Mouse (Mus musculus) gastrocnemius, adult 8-10 months (tissue): ENCODE measurements around the gene Sorcs2. TPM values are rescaled to one million over a fixed set of nuclear protein-coding genes. Genes with fewer than 3 reads are reported as not detected.

ENCODE experiments used
- DNase-seq, 2 experiments: peaks; one replicate each; pipeline ENCODE4 v3.0.0; 2022; ENCODE audit warnings: low spot score in 2 of 2
- total RNA-seq, 4 experiments: library from RNA; stranded (reverse); gene quantifications; 2 replicates each; pipeline ENCODE4 v1.2.4; 2022

The Sorcs2 gene
- total RNA-seq, 4 experiments from 2014 or later, result 0.92 to 2.3 (median 1.2) TPM

DNA sequence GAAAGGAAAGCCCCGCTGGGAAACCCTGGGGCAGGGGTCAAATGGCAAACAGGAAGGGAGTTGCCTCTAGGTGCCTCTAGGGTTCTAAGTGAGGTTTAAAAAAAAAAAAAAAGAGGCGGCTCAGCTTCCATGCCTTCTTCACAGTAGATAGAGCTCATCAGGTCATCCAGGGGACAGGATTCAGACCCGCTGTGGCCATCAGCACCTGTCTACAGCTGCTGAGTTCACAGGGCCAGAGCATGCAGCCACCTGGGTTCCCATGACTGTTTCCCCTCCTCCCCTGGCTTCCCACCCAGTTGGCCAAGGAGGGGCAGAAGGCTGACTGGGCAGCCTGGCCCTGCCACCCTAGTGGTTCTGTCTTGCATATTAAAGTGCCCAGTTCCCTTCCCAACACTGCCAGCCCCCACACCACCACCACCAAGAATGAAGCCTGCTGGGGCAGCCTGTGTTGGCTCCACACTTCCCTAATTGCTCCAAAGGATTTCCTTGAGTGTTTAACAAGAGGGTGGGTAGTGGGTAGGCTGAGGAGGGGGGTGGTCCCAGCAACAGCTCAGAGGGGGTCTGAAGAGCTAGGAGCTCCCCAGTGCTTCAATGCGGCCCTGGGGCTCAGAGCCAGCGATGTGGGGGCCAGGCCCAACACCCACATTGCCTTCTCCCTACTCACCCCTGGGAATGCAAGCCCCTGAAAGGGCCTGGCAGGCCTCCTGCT is 38.2 kb downstream of the Sorcs2 start:
- peak in 1 of 2 experiments; percentile 46 for DNase-seq

DNA sequence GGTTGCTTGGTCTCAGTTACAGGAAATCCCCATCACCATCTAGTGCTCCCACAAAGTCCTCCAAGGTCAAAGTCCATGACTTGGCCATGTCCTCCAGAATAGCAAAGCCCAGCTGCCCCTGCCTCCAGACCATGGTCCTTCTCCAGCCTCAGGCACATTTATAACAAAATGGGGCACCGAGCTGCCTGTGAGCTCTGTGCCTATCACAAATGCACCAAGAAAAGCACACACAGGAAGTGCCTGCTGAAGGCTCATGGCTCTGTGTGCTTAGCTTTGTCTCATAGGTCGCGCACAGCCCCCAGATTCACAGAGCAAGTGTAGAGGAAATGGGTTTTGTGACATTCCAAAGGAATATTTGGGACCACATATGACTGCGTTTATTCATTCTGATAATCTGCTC is 39.8 kb downstream of the Sorcs2 start:
- no peak for DNase-seq

DNA sequence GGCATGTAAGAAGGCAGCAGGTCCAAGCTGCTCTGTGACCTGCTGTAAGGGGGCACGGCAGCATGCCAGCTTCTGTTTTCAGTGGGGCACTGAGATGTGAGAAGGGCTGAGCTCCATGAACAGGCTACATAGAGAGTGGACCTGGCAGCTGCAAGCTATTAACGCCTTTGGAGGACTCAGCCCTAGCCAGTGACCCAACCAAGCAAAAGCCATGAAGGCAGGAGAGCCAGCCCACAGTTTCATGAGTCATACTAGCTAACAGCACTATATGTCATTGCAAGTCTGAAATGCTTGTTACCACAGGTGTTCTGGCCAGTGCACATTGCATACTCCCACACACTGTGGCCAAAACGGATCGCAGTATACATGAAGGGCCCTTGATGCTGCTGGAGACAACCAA is 41.3 kb downstream of the Sorcs2 start:
- no peak for DNase-seq

DNA sequence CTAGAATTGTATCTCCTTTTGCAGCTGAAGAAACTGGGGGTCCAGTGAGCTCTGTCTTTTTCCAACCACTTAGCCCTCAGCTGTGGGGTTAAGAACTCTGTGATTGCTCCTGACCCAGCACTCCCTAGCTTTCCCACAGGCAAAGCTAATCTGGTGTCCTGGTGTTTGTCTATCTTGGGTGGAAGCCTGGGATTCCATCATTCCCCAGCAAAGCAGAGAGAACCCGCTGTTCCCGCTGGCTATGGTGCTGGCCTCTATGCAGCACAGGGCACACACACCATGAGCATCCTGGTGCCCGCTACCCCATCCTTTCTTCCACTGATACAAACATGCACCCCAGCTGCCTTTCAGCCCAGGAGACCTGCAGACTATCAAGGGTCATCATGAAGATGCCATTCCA is 42.3 kb downstream of the Sorcs2 start:
- DNase-seq, result no peak

DNA sequence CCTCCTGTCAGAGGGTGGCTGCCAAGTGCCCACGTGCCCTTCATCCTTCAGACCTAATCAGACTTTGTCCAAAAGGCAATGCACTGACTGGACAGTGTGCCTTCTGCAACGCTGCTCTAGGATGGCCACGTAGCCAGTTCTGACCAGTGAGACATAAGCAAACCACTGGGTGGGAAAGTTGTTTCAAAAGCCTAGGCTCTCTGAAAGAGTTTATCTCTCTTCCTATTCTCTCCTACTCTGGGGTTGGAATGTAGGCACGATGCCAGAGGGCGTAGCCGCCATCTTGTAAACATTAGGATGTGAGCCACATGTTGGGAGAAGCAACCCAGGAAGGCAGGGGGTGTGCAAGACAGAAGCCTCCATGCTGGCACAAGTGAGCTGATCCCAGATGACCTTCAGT is 44.3 kb downstream of the Sorcs2 start:
- no peak for DNase-seq

DNA sequence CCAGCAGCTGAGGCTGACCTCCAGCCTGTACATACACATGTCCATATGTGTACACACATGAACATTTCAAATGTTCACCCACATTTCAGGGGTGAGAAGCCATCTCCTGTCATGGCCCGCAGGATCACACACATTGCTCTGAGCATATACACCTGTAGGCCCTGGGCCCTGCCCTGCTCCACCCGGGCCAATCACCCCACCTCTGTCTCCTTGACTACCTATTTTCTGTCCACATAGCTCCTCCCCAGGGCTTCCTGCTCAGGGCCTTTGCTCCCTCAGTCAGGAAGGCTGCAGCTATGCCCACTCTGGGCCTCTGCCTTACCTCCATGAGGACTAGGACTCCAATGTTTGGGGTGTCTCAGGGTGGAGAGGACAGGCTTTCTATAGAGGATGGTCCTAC is 44.7 kb downstream of the Sorcs2 start:
- DNase-seq, result no peak

DNA sequence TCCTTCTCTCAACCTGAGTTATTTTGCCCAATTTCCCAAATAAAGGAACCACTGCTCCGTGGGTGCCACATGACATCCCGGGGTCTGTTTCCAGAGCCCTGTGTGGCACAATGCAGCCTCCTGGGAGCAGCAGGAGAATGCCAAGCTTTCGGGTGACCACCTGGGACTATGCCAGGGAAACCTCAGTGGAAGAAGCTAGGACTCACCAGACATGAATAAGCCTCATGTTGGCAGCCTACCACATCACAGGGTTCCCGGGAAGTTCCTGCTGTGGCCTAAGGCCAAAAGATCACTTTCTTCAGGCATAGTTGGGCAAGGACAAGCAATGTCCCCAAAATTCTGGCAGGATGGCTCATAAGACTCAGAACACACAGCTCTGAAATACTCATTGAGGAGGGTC is 51.2 kb downstream of the Sorcs2 start:
- no peak for DNase-seq

DNA sequence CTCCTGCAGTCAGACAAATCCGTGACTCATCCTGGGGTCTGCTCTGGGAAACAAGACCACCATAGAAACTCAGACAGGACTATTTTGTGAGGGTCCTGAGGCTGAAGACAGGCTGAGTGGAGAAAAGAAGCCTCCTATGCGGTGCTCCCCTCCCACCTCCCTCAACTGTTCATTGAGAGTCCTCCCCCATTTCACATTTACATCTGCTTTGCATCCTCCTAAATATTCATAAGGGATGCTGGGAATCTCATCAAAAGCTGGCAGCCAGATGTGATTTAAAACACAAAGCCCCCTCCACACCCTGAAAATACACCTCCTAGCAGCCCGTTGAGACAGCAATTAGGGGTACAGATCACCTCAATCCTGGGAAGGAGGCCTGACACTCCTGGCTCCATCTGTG is 58.7 kb downstream of the Sorcs2 start:
- DNase-seq, result no peak

DNA sequence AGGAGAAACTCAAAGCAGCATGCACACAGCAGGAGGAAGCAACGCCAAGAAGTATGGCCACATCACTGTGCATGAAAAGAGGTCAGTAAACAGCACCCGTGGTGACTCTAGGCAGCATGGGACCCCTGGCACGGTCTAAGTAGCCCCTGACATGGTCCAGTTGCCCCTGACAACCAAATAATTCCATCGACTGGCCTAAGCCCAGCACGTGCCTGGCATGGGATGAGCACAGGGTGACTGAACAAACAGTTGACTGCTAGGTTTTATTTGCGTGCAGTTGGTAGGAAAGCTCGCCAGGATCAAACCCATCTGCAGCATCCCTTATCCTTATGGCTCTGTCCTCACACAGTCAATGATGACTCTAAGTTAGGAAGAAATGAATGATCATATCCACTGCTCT is 61.7 kb downstream of the Sorcs2 start:
- no peak for DNase-seq

DNA sequence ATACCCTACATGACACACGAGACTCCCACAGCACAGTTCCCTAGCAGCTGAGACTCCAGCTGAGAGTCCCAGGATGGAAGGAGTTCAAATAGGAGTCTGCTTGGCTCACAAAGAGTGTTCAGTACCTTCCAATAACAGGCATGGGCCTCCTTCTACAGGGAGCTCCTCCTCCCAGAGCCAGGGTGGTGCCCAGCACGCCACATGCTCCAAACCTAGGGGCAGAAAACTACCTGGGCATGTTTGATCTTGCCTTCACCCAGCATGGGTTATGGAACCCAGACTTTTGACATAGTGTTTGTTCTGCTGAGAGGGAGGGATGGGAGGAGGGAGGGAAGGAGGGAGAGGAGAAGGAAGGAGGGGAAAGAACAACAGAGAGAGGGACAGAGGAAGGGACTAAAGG is 62.3 kb downstream of the Sorcs2 start:
- no peak for DNase-seq

DNA sequence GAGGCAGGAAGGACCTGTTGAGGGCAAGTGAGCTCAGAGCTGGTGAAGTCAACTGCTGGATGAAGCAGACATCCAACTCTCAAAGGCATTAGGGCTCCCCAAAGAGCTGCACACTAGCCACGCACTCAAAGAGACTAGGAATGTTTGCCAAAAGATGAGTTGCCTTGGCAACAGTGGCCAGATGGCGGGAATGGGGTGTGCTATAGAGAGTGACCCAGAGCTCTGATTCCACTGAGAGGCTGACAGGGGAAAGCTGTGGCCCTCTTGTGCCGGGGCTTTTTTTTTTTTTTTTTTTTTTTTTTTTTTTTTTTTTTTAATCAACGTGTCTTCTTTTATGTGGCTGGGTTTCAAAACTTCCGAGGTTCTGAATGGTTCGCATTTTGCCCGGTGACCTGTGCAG is 63.7 kb downstream of the Sorcs2 start:
- DNase-seq, result no peak

DNA sequence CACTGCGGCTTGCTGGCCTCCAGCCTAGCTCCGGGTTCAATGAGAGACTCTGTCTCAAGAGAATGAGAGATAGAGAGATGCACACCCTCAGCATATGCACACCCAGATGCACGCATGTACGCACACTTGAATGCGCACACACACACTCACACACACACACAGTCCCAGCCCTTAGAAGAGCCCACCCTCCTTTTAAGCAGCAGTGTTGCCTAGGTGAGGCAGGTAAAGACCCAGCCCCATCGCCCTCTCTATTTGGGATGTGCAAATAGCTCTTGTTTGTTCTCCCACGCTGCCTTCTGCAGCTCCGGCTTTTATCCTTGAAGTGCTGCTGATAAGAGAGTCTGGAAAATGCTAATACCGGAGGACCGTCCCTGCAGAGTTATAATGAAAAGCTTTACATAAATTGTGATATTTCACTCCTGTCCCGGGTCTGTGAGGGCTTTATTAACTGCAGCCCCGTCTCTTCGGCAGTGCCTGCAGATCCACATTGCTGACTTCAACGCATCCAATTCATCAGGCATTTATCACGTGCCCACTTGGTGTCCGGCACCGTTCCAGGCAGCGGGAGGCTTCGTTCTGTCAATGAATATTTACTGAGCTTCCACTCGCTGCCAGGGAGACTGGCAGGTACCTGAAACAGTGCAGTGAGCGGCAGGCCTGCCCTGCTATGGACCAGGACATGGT is 67.3 kb downstream of the Sorcs2 start:
- no peak for DNase-seq

DNA sequence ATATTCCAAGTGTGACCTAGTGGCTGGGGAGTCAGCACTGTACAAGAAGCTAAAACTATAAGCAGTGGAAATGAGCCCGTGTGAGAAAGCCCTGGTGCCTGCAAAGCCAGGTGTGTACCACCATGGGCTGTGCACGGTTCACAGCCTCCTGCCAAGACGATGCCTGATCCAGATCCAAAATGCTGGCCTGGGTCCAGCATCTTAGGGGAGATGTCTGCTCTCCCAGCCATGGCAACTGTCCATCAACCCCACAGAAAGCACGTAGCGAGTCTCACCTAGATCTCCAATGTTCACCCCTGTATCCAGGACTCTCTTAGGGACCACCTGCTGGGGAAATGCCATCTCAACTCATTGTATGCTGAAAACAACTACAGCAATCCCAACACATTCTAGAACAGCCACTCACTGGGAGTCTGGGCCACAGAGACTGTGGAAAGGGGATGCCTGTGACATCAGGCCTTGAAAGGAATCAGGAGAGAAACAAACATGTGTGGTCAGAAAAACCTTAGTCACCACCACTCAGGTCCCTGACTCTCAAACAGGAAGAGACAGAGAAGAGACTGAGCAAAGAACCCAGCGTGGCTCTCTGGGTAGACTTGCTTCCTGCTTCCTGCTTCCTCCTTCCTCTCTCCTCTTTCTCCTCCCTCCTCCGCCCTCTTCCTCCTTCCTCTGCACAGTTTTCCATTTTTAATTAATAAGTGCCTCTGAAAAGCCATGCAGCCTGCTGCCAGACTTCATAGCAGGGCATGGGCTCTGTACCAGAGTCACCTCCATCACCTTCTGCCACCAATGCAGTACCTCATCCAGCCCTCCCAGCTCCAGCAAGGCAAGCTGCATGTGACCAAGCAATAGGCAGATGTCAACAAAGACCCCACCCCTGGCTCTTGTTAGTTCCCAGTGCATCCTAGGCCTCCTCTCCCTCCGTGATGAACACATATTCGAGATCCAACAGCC is 71.6 kb downstream of the Sorcs2 start:
- no peak for DNase-seq

DNA sequence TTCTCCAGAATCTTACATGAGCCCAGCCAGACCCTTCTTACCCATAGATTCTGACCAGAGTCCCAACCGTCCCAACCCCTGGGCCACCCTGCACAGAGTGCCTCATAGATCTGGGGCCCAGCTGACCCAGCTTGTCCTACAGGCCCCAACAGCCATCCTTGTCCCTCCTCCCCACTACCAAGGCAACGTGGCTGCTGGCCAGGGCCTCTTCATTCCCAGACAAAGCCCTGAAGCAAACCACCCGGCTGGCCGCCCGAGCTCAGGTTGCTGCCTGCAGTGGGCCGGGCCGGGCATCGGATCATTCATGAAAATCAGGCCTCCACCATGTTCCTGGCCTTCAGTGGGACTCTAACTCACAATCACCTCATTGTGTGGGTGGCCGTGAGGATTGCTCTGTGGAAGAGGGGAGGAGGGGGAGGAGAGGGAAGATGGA is 73.8 kb downstream of the Sorcs2 start:
- no peak for DNase-seq

DNA sequence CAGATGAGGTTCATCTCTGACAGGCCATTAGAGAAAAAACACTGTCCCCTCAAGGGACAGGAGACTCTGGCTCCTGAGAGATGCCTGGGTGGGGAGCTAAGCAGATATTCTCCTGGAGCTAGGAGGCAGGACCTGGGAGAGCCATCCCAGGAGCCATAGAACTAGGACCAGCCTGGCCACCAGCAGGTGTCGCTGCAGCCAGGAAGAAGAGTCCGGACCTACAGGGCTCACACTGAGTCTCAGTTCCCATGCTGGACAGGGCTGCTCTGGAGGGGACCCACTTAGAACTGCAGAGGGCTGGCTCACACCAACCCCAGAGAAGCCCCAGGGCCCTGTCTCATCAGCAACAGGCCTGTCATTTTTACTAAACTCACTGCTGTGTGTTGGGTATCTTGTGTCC is 74.4 kb downstream of the Sorcs2 start:
- peak; percentile 62 to 70 for DNase-seq

DNA sequence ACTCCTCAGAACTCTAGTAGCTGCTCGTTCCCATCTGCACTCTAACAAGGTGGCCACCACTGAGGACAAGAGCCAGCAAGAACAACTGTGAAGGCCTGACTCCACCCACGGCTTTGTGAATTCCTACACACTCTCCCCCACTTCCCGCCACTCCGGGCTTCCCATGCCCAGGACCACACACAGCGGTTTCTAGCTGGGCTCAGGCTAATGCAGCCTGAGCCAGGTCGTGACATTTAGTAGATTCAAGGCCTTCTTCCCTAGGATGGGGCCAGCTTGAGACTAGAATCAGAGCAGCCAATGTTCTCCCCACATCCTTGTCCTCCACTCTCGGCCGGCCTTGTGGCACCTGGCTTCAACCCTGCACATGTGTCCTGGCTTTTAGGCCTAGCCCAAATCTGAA is 76.4 kb downstream of the Sorcs2 start:
- no peak for DNase-seq

DNA sequence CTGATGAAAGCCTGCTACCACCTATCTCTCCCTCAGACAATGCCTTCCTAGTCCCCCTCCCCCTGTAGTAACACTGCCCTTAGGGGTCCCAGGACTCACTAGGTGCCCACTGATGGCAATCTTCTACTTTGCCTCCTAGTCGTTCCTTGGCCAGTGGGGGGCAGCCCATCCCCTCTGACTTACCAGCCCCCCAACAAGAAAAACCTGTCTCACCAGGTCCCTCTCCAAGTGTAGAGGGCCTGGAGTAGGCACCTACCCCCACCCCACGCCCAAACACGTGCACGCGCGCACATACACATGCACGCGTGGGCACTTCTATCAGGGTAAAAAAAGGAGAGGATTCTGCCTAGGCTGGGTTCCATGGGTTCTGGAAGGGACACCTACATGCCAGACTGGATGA is 77.3 kb downstream of the Sorcs2 start:
- no peak for DNase-seq

DNA sequence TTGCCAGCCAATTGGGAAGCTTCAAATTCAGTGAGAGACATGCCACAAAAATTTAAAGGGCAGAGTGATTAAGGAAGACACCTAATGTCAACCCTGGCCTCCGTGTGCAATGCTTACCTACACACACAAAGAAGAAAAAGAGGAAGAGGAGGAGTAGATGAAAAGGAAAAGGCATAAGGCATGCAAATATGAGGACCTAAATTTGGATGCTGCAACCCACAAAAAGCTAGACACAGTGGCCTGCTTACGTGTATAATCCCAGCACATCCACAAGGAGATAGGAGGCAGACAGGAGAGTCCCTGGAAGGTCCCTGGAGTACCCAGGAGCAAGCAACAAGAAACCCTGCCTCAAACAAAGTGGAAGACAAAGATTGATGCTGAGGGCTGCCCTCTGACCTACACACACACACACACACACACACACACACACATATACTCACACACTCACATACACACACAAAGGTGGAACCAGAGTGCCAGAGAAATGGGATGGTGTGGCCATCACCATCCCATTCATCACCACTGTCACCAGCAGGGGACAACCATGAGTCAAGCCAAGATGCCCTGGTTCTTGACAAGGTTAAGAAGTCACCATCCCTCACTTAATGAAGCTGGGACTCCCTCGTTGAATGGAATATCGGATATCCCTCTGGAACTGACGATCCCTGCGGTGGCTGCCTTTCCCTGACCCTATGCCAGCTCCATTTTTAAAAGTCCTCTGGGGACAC is 80.1 kb downstream of the Sorcs2 start:
- DNase-seq, result no peak

DNA sequence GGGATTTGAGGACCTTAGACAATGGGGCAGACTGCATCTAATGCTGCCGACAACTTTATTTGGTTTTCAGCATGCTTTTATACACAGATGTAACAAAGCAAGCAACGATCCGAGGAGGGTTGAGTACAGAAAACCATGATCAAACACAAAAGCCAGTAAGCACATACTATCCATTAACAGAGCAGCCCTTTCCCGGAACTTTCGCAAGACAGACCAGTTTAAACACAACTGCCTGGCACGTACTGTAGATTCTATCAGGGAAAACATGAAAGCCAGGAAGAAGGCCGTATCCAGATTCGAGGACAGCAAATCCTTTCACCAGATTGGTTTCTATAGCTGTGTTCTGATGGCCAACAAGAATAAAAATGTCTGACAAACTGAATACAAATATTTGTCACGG is 82.8 kb downstream of the Sorcs2 start:
- DNase-seq, result no peak

DNA sequence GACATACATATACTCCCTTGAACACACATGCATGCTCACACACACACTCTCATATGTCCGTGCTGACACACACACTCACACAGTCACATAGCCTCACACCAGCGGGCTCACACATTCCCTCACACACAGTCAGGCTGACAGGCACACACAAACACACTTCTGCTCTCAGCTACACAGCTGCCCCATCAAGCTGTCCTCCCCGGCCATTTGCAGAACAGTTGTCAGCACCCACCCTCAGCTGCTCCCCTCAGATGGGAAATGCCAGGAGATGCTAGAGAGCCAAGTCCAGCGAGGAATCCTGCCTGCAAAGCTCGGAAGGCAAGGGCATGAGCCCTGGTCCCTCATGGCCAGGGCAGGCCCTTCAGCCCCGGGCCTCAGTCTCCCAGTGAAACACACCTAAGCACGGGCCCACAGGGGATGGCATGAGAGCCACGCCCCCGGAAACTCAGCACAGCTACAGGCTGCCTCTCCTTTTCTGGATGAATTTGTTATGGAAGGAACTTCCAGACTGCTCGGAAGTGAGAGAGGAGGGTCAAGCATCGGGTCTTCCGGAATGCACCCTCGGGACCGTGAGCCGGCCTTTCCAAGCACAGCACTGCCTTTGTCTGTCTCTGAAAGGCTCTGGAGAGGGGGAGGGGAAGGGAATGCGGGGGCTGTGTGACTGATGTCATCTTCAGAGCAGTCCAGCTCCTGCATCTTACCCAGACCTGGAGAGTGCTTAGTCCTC is 84.4 kb downstream of the Sorcs2 start:
- DNase-seq, result peak in 1 of 2 experiments; percentile 26

DNA sequence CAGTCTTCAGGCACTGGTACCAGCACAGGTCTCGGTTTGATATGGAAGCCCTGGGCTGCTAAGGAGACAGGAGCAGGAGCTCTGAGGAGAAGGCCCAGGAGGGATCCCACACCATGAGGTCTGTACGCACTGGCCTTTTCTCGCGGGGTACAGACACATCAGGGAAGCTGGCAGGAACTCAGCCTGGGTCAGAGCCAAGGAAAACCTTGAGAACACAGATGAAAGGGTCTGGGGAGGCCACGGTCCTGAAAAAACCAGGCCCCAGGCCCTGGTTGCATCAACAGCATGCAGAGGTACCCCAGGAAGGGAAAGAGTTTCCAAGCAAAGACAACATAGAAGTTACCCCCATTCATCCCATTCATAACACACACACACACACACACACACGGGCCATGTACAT is 85.0 kb downstream of the Sorcs2 start:
- no peak for DNase-seq
